Mouse (Mus musculus) myocyte (in vitro differentiated cells): Measurements from ENCODE around the gene Epb41l2.

Experiments
- CEBPB ChIP-seq: IDR thresholded peaks from 2 replicates; pipeline ENCODE4 v1.6.1; 2011; ENCODE audit warnings: mild to moderate bottlenecking, moderate library complexity; ENCODE audit not compliant: poor library complexity, insufficient read depth, severe bottlenecking
- POLR2A ChIP-seq: IDR thresholded peaks from one replicate; pipeline ENCODE4 v1.6.1; 2011; ENCODE audit warnings: low read depth, mild to moderate bottlenecking, control low read depth, moderate library complexity; ENCODE audit not compliant: insufficient read length
- SRF ChIP-seq: IDR thresholded peaks from one replicate; pipeline ENCODE4 v1.6.1; 2011; ENCODE audit warnings: low read depth; ENCODE audit not compliant: control insufficient read depth, insufficient read length
- TCF12 ChIP-seq: IDR thresholded peaks from one replicate; pipeline ENCODE4 v1.6.1; 2011; ENCODE audit warnings: mild to moderate bottlenecking, control low read depth; ENCODE audit not compliant: poor library complexity, insufficient read depth, severe bottlenecking

GRCm38 (mm10) chr10:25526622-25527021, 167.0 kb downstream of the Epb41l2 start:
- TF ChIP-seq SRF: no peak
- no peak for TF ChIP-seq POLR2A
- TF ChIP-seq CEBPB: no peak
- TF ChIP-seq TCF12: peak; percentile 14
